Mouse (Mus musculus): ENCODE data around the gene Alpk1. TPM values are rescaled to one million over a fixed set of nuclear protein-coding genes. Genes with fewer than 3 reads are reported as not detected.

Gene Alpk1
- polyA plus RNA-seq, 1 experiment from 2014 or later: 0.83 TPM

DNA sequence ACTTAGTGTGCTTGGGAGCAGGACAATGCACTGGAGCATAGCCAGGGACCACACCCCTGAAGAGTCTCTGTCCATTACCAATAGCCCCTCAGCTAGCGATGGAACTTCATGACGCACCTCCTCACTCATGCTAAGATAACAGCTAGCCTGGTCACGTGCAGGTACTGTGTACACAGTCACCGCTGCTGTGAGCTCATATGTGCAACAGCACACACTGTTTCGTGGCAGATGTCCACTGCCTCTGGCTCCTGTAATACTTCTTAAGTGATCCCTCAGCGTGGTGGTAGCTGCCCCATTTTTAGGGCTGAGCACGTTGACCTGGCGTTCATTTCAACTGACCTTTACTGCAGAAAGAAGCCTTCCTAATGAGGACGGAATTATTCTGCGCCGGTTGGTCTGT, 83.8 kb downstream of the Alpk1 start:
- DNase-seq (ENCODE audit: low spot score): no peak

DNA sequence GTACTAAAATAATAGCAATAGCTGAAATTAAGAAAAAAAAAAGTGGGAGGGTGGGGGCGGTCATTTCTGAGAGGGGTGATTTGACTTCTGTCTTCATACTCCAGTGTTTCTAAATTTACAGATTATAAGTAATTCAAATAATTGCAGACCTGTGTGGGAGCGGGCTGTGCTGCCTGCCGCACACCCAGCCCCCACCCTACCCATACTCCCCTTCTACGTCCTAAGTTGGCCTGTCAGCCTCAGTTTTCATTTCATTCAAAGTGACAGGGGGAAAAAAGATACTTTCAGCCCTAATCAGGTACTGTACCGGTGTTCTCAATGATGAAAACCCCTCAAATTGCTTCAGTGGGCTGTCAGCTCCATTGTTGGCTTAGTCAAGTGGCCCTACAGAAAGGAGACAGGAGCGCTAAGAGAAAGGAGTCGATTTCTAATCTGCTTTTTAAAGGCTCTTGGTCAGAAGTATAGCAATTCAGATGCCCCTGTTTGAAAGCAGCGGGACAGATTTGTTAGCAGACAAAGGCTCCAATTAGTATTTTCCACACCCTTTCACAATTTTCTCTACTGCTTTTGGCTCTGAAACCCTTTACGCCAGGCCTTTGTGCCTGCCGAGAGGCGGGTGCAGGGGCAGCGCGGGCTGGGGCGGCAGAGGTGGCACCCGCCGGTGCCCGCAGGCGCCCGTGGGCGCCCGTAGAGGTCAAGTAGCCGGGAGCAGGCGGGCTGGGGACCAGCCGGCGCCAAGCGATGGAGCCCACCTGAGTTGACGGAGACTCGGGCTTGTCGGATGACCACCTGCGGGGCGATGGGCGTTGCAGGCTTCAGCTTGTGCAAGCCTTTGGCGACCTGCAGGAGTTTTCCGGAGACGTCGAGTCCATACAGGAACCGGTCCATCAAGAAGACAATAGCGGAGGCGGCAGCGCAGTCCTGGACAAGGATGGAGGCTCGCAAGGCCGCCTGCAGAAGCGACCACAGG, 85.2 kb downstream of the Alpk1 start:
- DNase-seq (ENCODE audit: low spot score): no peak

DNA sequence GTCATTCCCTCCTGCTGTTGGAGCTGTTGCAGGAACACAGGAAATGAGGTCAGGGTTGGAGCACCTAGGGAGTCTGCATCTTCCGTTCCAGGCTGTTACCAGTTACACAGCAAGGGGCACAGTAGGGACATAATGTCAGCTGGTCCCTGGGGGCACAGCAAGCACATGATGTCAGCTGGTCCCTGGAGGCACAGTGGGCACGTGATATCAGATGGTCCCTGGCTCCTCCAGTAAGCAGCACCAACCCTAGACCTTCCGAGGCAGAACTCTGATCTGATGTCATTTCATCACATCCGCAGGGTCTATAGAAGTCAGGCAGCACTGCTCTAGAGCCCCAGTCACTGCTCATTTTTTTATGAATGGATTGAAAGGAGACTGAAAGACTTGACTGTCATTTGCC, 89.1 kb downstream of the Alpk1 start:
- no peak for DNase-seq (ENCODE audit: low spot score)

DNA sequence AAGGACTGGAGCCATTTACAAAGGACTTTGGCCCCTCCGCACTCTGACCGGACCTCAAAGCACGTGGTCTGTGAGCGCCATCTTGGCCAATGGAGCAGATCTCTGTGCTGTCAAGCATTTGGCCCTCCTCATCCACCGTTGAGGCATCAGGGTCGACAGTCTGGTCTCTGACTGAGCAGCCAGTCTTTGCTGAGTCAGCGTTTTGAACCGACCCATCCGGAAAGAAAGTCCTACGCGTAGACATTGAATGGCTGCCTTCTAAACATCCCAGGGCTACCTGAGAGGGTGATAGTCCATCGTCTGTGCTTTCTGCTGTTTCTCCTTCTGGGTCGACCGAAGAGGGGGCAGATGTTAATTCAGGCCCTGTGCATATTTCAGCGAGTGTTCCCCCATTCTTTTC, 100.6 kb downstream of the Alpk1 start:
- DNase-seq (ENCODE audit: low spot score): no peak

DNA sequence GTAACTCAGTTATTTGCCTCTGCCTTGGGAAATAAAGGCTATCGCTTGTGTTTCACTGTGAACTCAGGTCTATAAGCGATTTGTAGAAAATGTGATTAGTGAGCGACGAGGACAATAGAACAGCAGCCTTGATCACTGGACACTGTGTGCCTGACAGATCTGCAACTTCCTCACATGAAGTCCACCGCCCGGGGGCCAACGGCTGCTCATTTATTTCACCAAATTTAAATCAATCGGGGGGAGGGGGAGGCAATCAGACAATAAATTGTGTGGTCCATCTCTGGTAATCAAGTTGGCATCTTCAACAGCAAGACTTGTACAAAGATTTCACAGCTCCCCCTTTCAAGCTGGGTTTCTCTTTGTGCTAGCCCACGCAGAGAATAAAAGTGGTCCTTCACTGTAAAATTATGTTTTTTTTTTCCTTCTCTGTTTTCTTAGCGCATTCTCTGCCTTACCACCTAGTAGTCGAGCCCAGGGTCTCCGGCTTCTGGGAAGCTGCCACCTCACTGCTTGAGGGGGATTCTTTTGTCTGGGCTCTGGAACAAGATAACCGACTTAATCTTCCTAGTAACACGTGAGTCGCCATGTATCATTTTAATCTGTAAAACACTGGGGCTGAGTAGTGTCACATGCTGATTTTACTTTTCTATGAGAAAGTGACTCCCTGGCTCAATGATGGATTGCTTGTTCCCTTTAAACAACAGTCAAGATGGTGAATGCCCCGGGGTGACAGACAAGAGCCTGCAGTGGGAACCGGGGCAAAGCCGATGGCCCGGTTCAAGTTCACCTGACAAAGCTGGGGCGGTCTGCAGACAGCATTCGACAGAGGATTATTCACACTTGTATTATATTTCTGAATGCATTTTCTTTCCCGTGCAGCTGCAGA, 118.4 kb downstream of the Alpk1 start:
- DNase-seq (ENCODE audit: low spot score): no peak

DNA sequence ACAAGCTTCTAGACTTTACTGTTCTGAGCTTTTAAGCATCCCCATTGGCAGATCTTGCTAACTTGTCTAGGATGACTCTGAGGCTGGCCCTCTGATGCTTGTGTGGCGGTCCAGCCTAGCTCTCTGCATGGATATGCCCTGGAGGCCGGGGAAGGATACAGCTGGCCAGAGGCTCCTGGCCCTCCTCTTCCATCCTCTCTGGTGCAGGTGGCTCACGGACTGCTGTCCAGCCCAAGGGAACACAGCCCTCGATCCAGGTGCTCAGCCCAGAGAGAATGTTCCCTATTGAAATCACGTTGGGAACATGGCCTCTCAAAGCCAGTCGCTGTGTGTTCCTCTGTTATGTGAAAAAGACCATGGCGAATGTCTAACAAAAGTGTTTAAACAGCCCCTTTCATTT, 119.6 kb downstream of the Alpk1 start:
- DNase-seq (ENCODE audit: low spot score): no peak

DNA sequence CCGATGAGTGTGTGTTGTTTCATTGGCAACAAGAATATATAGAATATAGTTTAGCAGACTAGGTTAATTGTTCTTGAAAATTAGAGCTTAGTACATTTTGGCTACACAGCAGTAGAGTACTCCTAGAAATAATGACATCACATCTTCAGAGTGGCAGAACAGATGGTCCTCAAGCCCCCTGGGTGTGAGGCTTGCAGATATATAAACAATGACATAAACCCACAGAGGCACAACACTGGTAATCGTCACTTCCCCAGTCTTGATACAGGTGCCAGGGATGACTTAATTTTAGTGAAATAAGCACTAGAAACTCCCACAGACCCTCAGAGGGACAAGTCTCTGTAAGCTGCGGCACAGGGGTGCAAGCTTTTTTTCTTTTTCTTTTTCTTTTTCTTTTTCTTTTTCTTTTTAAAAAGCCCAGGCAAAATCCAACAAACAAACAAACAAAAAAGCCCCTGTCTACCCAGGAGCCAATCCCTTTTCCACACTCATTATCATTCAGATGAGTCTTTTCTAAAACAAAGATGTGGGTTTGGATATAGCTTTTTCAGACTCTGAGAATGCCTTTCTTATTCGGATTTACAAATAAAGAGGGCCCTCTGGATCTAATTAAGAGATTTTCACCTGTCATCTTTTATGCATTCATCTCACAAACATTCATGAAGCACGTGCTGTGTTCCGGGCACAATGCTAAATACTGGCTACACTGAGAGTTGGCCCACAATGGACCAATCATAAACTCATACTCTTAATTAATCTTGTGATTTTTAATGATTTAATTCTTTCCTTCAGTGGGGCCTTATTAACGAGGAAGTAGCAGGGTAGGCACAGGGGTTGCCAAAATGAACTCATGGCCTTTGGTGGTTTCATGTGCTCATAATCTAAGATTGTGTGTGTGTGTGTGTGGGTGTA, 128.3 kb downstream of the Alpk1 start:
- DNase-seq (ENCODE audit: low spot score): no peak

DNA sequence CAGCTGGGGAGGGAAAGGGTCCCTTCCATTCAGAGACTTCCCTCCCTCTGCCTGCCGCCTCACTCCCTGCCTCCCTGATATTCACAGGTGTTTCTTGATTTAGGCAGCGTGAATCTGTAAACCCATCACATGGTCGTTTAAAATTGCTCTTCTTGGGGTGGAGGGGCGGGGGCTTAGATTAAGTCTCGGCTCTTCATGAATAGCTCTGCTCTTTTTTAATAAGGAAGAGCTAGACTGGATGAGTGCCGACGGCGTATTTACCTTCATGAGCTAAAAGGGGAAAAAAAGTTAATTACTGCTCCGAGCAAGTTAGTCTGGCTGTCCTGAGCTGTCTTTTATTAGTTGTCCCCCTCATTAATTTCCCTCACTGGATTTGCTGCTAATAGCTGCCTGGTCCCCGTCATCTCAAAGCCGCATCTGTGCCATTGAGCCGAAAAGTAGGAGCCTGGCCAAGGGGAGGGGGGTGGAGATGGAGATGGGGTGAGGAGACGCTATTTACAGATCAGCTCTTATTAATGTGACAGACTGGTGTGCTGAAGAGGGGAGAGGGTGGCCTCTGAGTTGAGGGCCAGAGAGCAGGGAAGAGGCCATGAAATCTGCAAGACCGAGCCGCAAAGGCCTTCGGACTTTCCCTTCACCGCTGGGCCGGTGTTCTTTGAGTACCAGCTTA, 134.0 kb downstream of the Alpk1 start:
- no peak for DNase-seq (ENCODE audit: low spot score)

DNA sequence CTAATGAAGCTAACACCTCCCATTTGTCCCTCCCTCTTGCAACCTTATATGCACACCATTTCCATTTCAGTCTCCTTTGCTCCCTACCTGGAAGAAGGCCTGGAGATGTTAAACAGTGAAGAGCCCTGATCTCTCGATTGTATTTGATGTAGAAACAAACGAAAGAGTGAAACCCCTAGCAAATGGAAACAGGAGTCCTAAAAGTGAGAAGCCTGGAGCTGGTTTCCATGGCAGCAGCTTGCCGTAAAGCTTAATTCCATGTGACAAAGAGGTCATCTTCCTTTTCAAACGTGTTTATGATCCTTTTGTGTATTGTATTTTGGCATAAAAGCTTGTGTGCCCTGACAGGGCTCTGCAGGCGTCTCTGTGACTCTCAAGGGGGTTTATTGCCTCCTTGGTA, 138.1 kb downstream of the Alpk1 start:
- DNase-seq (ENCODE audit: low spot score): no peak

DNA sequence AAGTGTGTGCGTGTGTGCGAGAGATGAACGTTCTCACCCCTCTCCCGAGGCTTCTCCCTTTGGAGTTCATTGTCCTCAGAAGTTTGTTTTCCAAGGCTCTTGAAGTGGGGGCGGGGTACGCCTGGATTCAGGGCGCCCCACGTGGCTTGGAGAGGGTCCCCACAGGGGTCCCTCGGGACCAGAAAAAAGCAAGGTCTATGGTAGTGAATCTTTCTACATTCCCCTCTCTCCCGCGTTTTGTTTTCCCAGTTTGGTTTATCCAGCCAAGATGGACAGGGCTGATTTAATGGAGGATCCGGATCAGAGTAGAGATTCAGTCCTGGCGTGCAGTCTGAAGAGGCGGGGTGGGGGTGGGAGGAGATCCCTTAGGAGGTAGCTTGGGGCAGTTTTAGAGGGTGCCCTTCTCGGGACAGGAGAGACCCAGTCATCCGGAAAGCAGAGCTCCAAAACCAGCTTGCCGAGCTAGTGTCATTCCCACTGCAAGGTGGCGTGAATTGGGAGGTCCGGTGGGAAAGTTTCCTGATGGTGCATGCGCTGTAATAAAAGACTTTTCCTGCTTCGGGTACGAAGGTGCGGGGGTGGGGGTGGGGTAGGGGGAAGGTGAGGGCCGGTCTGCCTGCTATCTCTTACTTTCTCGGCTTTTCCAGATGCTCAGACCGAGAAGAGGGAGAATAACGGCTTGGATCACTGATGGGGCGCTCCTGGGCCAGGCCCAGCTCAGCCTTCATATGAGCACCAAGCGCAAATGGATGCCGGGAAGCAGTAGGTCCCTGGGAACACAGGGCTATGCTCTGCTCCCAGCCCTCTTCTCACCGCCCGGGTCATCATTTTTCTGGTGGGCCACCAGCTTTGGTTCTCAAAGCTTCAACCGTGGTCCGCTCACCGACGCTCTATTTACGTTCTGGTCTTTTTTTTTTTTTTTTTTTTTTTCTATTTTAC, 139.3 kb downstream of the Alpk1 start:
- DNase-seq (ENCODE audit: low spot score): no peak

DNA sequence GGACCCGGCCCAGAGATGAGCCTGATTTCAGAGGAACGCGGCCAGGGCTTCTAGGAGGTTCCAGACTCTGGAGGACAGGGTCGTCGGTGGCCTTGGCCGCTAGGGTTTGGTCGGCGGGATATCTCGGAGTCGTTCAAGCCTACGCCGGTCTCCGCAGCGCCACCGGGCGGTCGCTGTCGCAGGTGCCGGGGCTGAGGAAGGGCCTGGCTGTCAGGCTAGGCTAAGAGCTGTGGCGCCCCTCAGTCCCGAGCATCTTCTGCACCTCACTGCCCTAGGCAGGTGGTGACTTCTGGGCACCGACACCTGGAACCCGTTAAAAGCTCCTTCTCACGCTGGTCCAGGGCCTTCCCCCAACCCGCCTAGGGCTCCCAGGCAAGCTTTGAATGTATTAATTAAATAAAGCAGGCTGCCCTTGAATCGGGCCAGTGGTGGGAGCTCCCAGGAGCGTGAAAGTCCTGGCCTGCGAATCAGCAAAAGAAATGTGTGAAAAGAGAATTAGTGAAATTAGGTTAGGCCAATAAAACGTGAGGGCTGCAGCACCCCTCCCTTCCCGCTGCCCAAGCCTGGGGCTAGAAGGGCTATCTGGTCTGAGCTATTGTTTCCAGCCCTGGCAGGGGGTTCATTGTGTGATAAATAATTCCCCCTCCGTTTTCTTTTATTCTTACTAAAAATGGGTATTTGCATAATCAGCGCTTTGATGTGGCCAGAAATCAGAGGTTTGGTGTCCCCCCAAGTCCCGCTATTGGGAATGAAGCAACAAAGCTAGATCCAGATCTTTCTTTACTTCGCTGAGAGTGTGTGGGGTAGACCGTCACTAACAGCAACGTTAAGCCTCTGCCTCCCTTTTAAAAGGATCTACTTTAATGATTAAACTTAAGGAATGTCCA, 140.2 kb downstream of the Alpk1 start:
- peak; percentile 41 for DNase-seq (ENCODE audit: low spot score)

DNA sequence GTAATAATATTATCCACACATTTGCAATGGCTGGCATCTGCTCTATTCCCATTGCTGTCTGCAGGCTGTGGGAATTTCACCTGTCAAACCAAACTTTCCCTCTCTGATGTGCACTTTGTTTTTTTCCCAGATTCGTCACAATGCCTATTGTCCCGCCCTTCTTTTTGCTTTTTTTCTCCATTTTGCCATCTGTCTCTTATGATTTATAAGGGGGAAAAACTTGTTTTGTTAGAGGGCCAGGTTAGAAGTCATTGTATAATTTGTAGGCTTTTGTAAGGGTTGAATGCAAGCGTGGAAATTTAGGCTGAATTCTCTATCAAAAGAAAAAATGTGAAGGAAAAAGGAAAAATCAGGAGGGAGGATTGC, 145.4 kb downstream of the Alpk1 start:
- DNase-seq (ENCODE audit: low spot score): no peak

DNA sequence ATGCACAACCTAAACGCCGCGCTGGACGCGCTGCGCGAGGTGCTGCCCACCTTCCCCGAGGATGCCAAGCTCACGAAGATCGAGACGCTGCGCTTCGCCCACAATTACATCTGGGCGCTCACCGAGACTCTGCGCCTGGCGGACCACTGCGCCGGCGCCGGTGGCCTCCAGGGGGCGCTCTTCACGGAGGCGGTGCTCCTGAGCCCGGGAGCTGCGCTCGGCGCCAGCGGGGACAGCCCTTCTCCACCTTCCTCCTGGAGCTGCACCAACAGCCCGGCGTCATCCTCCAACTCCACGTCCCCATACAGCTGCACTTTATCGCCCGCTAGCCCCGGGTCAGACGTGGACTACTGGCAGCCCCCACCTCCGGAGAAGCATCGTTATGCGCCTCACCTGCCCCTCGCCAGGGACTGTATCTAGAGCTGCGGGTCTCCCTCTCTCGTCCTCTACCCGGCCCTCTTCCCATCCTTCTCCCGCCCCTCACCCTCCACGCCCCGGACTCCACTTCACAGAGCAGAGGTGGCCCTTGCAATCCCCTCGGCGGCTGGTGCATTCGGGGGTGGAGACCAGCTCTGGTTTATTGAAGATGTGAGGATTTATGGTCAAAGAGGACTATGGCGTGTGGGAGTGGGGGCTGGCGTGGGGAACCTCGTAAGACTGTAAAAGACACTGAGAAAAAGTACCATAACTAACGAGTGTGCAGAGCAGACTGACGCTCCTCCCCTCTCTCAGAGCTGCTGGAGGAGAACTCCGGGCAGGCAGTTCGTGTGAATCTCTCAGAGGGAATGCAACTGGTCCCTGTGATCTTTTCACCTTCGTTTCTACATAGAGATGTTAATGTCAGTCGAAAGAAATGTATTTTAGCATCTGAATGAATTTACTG, 146.0 kb downstream of the Alpk1 start:
- peak; percentile 73 for DNase-seq (ENCODE audit: low spot score)

DNA sequence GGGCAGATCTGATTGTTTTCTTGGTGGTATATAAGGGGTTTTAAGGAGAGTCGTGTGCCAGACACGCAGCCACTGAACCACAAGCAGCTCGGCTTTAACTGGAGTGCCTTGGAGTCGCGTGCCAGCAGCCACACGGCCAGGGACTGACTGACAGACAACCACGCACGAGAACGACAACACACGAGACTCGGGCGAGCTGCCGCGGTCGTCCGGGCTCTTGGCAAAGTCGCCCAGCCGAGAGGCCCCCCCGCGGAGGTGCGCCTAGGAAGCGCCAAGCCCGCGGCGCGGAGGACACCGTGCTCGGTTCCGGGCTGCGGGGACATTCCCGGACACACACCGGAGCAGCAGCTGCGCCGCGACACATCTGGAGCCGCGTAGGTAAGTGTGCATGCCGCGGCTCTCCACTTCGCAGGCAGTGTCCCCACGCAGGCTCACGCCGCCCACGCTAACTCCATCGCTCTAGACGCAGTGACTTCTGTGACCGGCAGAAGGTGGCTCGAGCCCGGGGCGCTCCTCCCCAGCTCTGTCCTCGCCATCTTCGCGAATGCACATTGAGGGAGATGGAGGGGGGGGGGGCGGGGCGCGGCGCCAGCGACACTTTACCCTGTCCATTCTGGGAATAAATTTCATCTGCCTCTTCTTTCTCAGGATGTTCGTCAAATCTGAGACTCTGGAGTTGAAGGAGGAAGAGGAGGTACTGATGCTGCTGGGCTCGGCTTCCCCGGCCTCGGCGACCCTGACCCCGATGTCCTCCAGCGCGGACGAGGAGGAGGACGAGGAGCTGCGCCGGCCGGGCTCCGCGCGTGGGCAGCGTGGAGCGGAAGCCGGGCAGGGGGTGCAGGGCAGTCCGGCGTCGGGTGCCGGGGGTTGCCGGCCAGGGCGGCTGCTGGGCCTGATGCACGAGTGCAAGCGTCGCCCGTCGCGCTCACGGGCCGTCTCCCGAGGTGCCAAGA, 147.0 kb downstream of the Alpk1 start, which contains the start of gene Neurog2:
TSS of gene Neurog2 (plus strand) at position 56 of the 953 bp plus-strand sequence.
- no peak for DNase-seq (ENCODE audit: low spot score)

DNA sequence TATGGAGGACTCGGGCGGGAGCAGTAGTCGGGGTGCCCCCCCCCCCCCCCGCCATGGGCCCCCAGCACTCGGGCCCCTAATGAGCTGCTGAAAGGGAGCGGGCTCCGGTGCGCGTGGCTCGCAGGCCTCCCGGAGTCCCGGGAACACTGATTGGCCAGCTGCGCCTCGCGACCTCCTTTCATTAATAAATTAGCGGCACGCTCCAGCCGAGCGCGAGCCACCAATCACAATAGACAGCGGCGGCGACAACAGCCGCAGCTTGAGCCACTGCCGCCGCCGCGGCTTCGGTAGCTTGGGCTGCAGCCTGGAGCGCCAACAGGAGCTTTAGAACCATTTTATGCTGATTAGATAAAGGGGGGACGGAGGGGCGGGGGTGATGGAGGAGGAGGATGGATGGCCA, 147.8 kb downstream of the Alpk1 start:
- no peak for DNase-seq (ENCODE audit: low spot score)

DNA sequence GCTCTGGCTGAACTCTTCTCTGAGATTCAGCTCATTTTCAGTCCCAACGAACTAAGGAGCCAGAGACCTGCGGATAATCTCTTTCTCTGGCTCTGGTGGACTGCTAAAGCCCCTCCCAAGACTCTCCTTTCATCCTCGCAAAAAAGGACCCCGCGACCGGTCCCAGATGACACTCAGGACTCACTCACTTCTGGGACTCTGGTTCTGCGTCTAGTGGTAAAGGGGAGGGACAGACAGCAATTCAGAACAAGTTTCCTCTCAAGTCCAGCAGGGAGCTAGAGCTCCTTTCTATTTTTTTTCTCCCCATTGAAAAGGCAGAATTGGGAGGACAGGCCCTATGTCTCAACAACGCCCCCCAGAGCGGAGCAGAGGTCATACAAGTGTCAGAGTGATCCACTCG, 148.7 kb downstream of the Alpk1 start:
- DNase-seq (ENCODE audit: low spot score): no peak
